Mouse (Mus musculus): ENCODE measurements at regions not wholly inside any gene's neighbourhood (a gene's known extent, or its start where the extent isn't known, plus 50 kb on each side); places are given as distances from the start of the nearest gene placed in this dataset.
"Not testable (repeated sequence)": the region's sequence is repeated elsewhere in the genome, so short reads cannot be mapped to it uniquely, and the experiment has no call there.

- not testable (repeated sequence) for DNase-seq (ENCODE audit: low spot score in 2 of 2)
Observed at GRCm38 (mm10) chr15:53984006-53984405, 99.3 kb downstream of the Gm7489 start.

GRCm38 (mm10) chr15:53989888-53990287, 105.2 kb downstream of the Gm7489 start:
- DNase-seq (ENCODE audit: low spot score in 2 of 2), result no peak

GRCm38 (mm10) chr15:53995199-53995868, 110.6 kb downstream of the Gm7489 start:
- DNase-seq (ENCODE audit: low spot score in 2 of 2), result no peak

GRCm38 (mm10) chr15:53998600-53999290, 114.0 kb downstream of the Gm7489 start:
- no peak for DNase-seq (ENCODE audit: low spot score in 2 of 2)

- DNase-seq (ENCODE audit: low spot score in 2 of 2), result no peak
Observed at GRCm38 (mm10) chr15:54033756-54034155, 149.1 kb downstream of the Gm7489 start.

GRCm38 (mm10) chr15:54050711-54051110, 166.0 kb downstream of the Gm7489 start:
- DNase-seq (ENCODE audit: low spot score in 2 of 2), result no peak

GRCm38 (mm10) chr15:54070005-54070634, 185.4 kb downstream of the Gm7489 start:
- DNase-seq (ENCODE audit: low spot score in 2 of 2), result peak; percentile 67 to 74

GRCm38 (mm10) chr15:54071732-54072131, 187.0 kb downstream of the Gm7489 start:
- DNase-seq (ENCODE audit: low spot score in 2 of 2), result no peak

GRCm38 (mm10) chr15:54091301-54091700, 206.6 kb downstream of the Gm7489 start:
- no peak for DNase-seq (ENCODE audit: low spot score in 2 of 2)

- DNase-seq (ENCODE audit: low spot score in 2 of 2), result no peak
Observed at GRCm38 (mm10) chr15:54092386-54092785, 207.7 kb downstream of the Gm7489 start.

- no peak for DNase-seq (ENCODE audit: low spot score in 2 of 2)
Observed at GRCm38 (mm10) chr15:54097498-54097897, 212.8 kb downstream of the Gm7489 start.

- DNase-seq (ENCODE audit: low spot score in 2 of 2), result peak in 1 of 2 experiments; percentile 12
Observed at GRCm38 (mm10) chr15:54112406-54112805, 227.7 kb downstream of the Gm7489 start.

GRCm38 (mm10) chr15:54114096-54114512, 229.4 kb downstream of the Gm7489 start:
- no peak for DNase-seq (ENCODE audit: low spot score in 2 of 2)

- DNase-seq (ENCODE audit: low spot score in 2 of 2), result no peak
Observed at GRCm38 (mm10) chr15:54117967-54118538, 233.3 kb downstream of the Gm7489 start.

- DNase-seq (ENCODE audit: low spot score in 2 of 2), result peak in 1 of 2 experiments; percentile 24
Observed at GRCm38 (mm10) chr15:54120456-54120855, 235.8 kb downstream of the Gm7489 start.

- no peak for DNase-seq (ENCODE audit: low spot score in 2 of 2)
Observed at GRCm38 (mm10) chr15:54164350-54164749, 279.6 kb downstream of the Gm7489 start.

- DNase-seq (ENCODE audit: low spot score in 2 of 2), result no peak
Observed at GRCm38 (mm10) chr15:54167842-54168361, 283.2 kb downstream of the Gm7489 start.

GRCm38 (mm10) chr15:54177221-54177620, 292.5 kb downstream of the Gm7489 start:
- DNase-seq (ENCODE audit: low spot score in 2 of 2), result no peak

GRCm38 (mm10) chr15:54177791-54178190, 293.1 kb downstream of the Gm7489 start:
- peak in 1 of 2 experiments; percentile 61 for DNase-seq (ENCODE audit: low spot score in 2 of 2)

Measured in frontal cortex, postnatal 36 days (tissue).